Comparison of ENCODE assay signal across 15 mouse cellular contexts in the genomic region with DNA sequence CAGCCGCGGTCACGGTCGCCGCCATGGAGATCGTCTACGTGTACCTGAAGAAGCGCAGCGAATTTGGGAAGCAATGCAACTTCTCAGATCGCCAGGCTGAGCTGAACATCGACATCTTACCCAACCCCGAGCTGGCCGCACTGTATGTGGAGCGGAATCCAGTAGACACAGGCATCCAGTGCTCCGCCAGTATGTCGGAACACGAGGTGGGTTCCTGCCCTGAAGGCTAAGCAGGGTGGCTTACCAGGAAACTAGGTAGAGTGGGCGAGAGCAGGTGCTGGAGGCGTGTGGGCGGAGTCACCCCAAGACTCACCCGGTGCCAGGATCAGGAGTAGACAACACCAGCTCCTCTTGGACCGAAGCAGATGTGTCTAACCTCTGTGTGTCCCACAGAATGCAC. TPM values are rescaled to one million over a fixed set of nuclear protein-coding genes. Genes with fewer than 3 reads are reported as not detected.
"Had no signal": no experiment of that assay in that cellular context is flagged by ENCODE, and none has a peak within 500 bp of the region (broad histone marks: within the 10 kb centered on the region; RNA-seq: fewer than 3 reads in every experiment).

No protein-coding gene starts in this region.

- H3K36me3 ChIP-seq: midbrain, embryonic 13.5 days; midbrain, embryonic 15.5 days; neural tube, embryonic 12.5 days; stomach, embryonic 15.5 days had no signal

- DNase-seq: liver, postnatal 0 days; lung, embryonic 14.5 days; lung, postnatal 10 days; lung, postnatal 4 days; right cerebral cortex, postnatal 14 days; thymus, adult 2 months; thymus, postnatal 25 days; thymus, postnatal 4 days had no signal

- H3K27me3 ChIP-seq: midbrain, embryonic 15.5 days; neural tube, embryonic 12.5 days; stomach, embryonic 15.5 days had no signal

- H3K9ac ChIP-seq: liver, postnatal 0 days; lung, embryonic 14.5 days; midbrain, embryonic 13.5 days; midbrain, embryonic 15.5 days; neural tube, embryonic 12.5 days; stomach, embryonic 15.5 days had no signal

- H3K4me3 ChIP-seq: midbrain, embryonic 13.5 days; midbrain, embryonic 15.5 days; neural tube, embryonic 12.5 days; stomach, embryonic 15.5 days had no signal

- H3K27ac ChIP-seq: midbrain, embryonic 13.5 days; midbrain, embryonic 15.5 days; neural tube, embryonic 12.5 days; stomach, embryonic 15.5 days; stomach, postnatal 0 days had no signal

- H3K9me3 ChIP-seq: midbrain, embryonic 13.5 days; midbrain, embryonic 15.5 days; neural tube, embryonic 12.5 days; stomach, embryonic 15.5 days had no signal

RNA-seq across cellular contexts. Expression of gene Dnaic2, which starts 5.7 kb away (rescaled TPM):
- total RNA-seq: megakaryocyte, adult 5-6 weeks; monocyte, adult 5-6 weeks had no signal
